Comparison of ENCODE assay signal across 24 mouse cellular contexts in the genomic region with DNA sequence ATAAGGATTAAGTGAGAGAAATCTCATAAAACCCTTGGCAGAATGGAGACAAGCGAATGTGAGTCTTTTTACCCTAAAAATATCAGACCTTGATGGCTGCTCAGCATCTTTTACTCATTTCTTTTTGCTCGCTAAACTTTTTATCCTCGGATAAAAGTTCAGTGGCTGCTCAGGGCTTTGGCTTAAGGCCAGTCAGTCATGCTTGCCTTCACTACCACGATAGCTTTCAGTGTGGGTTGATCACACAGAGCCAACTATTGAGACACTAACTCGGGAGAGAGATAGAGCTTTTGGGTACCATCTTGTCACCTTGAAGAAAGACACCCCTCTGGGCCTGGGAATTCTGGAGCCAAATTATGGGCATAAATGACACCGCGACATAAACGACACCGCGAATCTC.
"Had no signal": no experiment of that assay in that cellular context is flagged by ENCODE, and none has a peak within 500 bp of the region (broad histone marks: within the 10 kb centered on the region; RNA-seq: fewer than 3 reads in every experiment).

No protein-coding gene starts in this region.

- DNase-seq: forebrain, postnatal 0 days; gastrocnemius, postnatal 14 days; gastrocnemius, postnatal 36 days; heart, adult 11 months; heart, adult 2 months; heart, postnatal 14 days; heart, postnatal 36 days; liver; liver, embryonic 13.5 days; liver, postnatal 0 days had no signal

- H3K36me3 ChIP-seq: heart, embryonic 13.5 days; heart, embryonic 15.5 days; hindbrain, embryonic 13.5 days; hindbrain, embryonic 15.5 days; limb, embryonic 10.5 days; limb, embryonic 12.5 days; liver, embryonic 13.5 days; liver, embryonic 15.5 days had no signal

- H3K4me3 ChIP-seq: heart, adult 2 months; heart, embryonic 13.5 days; heart, embryonic 15.5 days; hindbrain, embryonic 13.5 days; hindbrain, embryonic 15.5 days; layer of hippocampus, adult 2 months; left cerebral cortex, adult 2 months; limb, embryonic 10.5 days; limb, embryonic 12.5 days; liver, embryonic 13.5 days; liver, embryonic 15.5 days had no signal

- H3K4me2 ChIP-seq: heart, embryonic 11.5 days; heart, embryonic 13.5 days; heart, embryonic 15.5 days; hindbrain, embryonic 13.5 days; hindbrain, embryonic 15.5 days; limb, embryonic 12.5 days; liver, embryonic 11.5 days; liver, embryonic 13.5 days; liver, embryonic 15.5 days had no signal

- H3K27ac ChIP-seq: heart, adult 2 months; heart, embryonic 13.5 days; heart, embryonic 15.5 days; hindbrain, embryonic 13.5 days; hindbrain, embryonic 15.5 days; hindbrain, postnatal 0 days; kidney, postnatal 0 days; layer of hippocampus, adult 2 months; left cerebral cortex, adult 2 months; limb, embryonic 10.5 days; limb, embryonic 12.5 days; liver, embryonic 13.5 days; liver, embryonic 15.5 days had no signal

- ATAC-seq: forebrain, postnatal 0 days; hindbrain, postnatal 0 days; intestine, embryonic 16.5 days; liver, postnatal 0 days had no signal

- H3K9ac ChIP-seq: forebrain, postnatal 0 days; heart, embryonic 13.5 days; heart, embryonic 15.5 days; hindbrain, embryonic 13.5 days; hindbrain, embryonic 15.5 days; limb, embryonic 12.5 days; liver, embryonic 13.5 days; liver, embryonic 15.5 days; liver, postnatal 0 days had no signal

- H3K9me3 ChIP-seq: heart, embryonic 13.5 days; heart, embryonic 15.5 days; hindbrain, embryonic 13.5 days; hindbrain, embryonic 15.5 days; limb, embryonic 10.5 days; limb, embryonic 12.5 days; liver, embryonic 13.5 days; liver, embryonic 15.5 days had no signal

- H3K27me3 ChIP-seq: heart, embryonic 13.5 days; heart, embryonic 15.5 days; hindbrain, embryonic 15.5 days; limb, embryonic 12.5 days; liver, embryonic 13.5 days; liver, embryonic 15.5 days had no signal
